Mouse (Mus musculus): Measurements from ENCODE around the gene 4933405L10Rik. TPM values are rescaled to one million over a fixed set of nuclear protein-coding genes. Genes with fewer than 3 reads are reported as not detected.

Gene 4933405L10Rik
- polyA plus RNA-seq, 1 experiment from 2014 or later: not detected

DNA sequence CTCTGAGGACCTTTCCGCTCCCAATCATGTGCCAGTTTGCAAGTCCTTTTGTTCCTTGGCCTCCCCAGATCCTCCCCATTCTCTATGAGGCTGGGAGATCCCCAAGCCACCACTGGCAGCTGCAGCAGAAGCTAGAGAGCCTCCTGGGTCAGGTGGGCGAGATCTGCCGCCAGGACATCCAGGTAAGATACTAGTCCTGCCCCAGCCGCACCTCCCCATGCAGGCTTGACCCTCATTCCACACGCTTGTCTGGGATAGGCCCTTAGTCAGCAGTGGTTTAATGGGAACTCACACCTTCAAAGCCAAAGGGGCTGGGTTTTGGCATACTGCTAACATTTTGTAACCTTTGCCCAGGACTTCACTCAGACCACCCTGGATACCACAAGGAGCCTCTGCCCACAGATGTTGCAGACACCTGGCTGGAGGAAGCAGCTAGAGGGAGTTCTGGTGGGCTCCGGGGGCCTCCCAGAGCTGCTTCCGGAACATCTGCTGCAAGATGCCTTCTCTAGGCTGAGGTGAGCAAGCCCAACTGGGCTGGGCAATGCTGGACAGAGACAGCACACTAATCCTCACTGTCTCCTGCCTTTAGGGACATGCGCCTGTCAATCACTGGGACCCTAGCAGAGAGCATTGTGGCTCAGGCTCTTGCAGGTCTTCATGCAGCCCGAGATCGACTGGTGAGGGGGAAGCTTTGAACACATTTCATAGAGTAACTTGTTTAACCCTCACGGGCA, 14.8 kb upstream of the 4933405L10Rik start:
- 92% methylated on average over 11 of the region's 11 CpGs for WGBS
- Histone ChIP-seq H3K36me3 (peaks cover 33% of the 10 kb centered on the region), H3K27ac (replicated peaks) (no peak overlapping the region), H3K27me3 (ENCODE audit: low read depth, poor library complexity, severe bottlenecking) (peaks cover 18% of the 10 kb centered on the region), H3K4me1 (peaks cover 24% of the 10 kb centered on the region), H3K9me3 (replicated peaks) (peaks cover 10% of the 10 kb centered on the region), H3K4me3 (no peak overlapping the region)
- DNase-seq (ENCODE audit: low spot score): peak; percentile 11

DNA sequence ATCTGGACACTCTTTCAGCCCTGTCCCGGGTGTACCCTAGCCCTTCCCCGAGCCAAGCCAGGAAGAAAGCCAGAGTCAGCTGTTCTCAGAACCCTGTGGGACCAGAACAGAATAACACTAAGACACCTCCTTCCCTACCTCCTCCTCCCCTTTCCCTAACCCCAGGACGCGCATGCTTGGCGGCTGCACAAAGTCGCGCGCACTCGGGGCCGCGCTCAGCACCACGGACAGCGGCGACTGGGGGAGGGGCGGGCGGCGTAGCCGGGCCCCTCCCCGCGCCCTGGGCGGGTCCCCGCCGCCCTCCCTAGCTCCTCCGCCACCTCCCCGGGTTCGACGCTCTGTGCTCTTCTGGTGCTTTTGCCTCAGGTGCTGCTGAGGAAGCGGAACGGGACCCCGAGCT, 13.8 kb upstream of the 4933405L10Rik start:
- H3K9me3 ChIP-seq (replicated peaks): peaks cover 10% of the 10 kb centered on the region
- peak overlapping the region; percentile 64 for H3K4me3 ChIP-seq
- DNase-seq (ENCODE audit: low spot score): peak; percentile 63
- H3K27ac ChIP-seq (replicated peaks): peak overlapping the region; percentile 71
- H3K4me1 ChIP-seq: peaks cover 18% of the 10 kb centered on the region
- H3K36me3 ChIP-seq: peaks cover 43% of the 10 kb centered on the region
- WGBS: 6% methylated on average over 30 of the region's 30 CpGs
- H3K27me3 ChIP-seq (ENCODE audit: low read depth, poor library complexity, severe bottlenecking): peaks cover 18% of the 10 kb centered on the region

DNA sequence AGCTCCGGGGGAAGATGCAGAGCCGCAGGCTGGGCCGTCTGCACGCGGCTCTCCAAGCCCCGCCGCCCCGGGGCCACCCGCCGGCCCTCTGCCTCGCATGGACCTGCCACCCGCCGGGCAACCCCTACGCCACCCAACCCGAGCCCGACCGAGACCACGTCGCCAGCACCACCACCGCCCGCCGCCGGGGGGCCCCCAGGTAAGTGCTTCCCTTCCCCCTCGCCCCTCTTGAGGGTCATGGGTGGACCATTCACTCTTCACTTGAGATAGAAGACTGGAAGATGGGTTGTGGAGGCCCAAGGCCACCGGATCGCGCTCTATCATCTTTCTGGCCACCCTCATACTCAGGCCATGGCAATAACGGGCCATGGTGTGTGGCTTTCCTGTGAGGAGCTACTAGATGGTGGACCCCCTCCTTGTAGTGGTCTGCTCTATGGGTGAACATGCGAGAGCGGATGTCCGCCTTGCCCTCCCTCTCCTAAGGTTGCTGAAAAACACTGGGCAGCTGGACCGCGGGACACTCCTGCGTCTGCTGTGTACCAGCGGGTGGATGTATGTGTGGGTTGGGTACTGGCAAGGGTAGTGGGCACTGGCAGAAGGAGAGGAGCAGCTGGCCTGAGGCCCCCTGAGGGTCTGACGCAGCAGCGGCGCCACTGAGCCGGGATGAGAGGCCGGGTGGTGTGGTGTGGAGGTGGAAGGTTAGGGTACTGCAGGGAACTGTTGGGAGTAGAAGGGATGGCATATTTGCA, 13.2 kb upstream of the 4933405L10Rik start:
- peaks cover 10% of the 10 kb centered on the region for H3K9me3 ChIP-seq (replicated peaks)
- WGBS: 9% methylated on average over 40 of the region's 40 CpGs
- peaks cover 18% of the 10 kb centered on the region for H3K27me3 ChIP-seq (ENCODE audit: low read depth, poor library complexity, severe bottlenecking)

DNA sequence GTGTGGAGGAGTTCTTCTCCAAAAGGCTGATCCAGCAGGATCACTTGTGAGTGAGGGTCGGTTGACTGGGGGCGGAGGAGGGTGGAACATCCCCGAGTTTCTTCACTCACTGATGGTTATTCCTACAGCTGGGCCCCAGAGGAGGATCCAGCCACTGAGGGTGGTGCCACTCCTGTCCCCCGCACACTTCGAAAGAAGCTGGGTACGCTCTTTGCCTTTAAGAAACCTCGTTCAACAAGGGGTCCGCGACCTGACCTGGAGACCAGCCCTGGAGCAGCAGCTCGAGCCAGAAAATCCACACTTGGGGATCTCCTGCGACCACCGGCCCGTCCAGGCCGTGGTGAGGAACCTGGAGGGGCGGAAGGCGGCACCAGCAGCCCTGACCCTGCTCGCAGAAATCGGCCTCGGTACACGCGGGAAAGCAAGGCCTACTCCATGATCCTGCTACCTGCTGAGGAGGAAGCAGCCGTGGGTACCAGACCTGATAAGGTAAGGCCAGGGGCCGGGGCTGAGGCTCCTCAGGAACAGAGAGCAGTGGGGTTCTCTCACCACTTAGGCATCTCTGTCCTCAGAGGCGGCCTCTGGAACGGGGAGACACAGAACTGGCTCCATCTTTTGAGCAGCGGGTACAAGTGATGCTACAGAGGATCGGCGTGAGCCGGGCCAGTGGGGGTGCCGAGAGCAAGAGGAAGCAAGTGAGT, 12.2 kb upstream of the 4933405L10Rik start:
- Histone ChIP-seq H3K27ac (replicated peaks) (no peak overlapping the region), H3K4me3 (peak overlapping the region; percentile 64; the same call in 1 of the 2 replicates)

More for the DNA sequence above, 13.2 kb upstream of the 4933405L10Rik start:
- peaks cover 47% of the 10 kb centered on the region for H3K36me3 ChIP-seq
- peaks cover 18% of the 10 kb centered on the region for H3K4me1 ChIP-seq
- peak overlapping the region; percentile 64 for H3K4me3 ChIP-seq
- H3K27ac ChIP-seq (replicated peaks): peak overlapping the region; percentile 71
- DNase-seq (ENCODE audit: low spot score): peak; percentile 43

DNA sequence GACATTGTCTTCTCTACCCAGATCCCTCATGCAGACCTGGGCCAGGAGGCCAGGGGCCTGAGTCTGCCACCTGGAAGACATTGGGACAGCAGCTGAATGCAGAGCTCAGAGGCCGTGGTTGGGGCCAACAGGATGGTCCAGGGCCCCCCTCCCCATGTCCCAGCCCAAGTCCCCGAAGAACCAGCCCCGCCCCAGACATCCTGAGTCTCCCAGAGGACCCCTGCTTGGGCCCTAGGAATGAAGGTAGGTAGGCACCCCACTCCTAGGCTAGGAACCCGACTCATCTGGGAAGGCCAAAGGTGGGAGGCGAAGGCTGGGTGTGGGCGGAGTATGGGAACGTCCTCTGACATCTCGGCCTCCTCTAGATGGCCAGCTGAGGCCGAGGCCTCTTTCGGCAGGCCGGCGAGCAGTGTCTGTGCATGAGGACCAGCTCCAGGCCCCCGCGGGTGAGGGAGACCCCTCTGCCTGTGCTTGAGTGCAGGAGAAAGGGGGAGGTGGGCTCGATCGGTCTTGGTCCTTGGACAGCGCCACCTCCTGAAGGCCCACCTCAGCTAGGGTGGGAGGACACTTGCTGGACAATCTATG, 10.2 kb upstream of the 4933405L10Rik start:
- Histone ChIP-seq H3K4me3 (no peak overlapping the region), H3K36me3 (peaks cover 56% of the 10 kb centered on the region), H3K27ac (replicated peaks) (no peak overlapping the region), H3K9me3 (replicated peaks) (peaks cover 10% of the 10 kb centered on the region), H3K27me3 (ENCODE audit: low read depth, poor library complexity, severe bottlenecking) (peaks cover 18% of the 10 kb centered on the region), H3K4me1 (peaks cover 41% of the 10 kb centered on the region)
- DNase-seq (ENCODE audit: low spot score): no peak
- 93% methylated on average over 17 of the region's 17 CpGs for WGBS

More for the DNA sequence above, 12.2 kb upstream of the 4933405L10Rik start:
- no peak for DNase-seq (ENCODE audit: low spot score)
- WGBS: 85% methylated on average over 30 of the region's 30 CpGs
- Histone ChIP-seq H3K4me1 (peaks cover 28% of the 10 kb centered on the region), H3K9me3 (replicated peaks) (peaks cover 10% of the 10 kb centered on the region), H3K27me3 (ENCODE audit: low read depth, poor library complexity, severe bottlenecking) (peaks cover 18% of the 10 kb centered on the region), H3K36me3 (peaks cover 54% of the 10 kb centered on the region)

DNA sequence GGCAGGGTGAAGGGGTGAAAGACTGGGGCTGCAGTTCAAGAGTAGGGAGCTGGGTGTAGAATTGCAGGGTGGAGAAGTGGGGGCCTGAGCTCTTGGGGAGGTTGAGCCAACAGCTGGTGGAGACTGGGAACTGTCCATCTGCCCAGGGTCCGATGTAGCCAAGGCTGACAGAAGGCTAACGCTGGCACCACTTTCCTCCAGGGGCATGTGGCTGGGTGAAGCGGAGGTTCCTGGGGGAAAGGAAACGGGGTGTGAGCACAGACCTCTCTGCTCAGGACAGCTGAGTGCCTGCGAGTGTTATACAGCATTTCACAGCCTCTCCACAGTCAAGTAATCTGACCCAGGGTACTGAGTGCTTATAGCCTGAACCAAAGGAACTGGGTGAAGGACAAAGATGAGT, 8.7 kb upstream of the 4933405L10Rik start:
- Histone ChIP-seq H3K4me3 (no peak overlapping the region), H3K27me3 (ENCODE audit: low read depth, poor library complexity, severe bottlenecking) (peaks cover 18% of the 10 kb centered on the region), H3K9me3 (replicated peaks) (no peaks in the 10 kb centered on the region), H3K27ac (replicated peaks) (no peak overlapping the region), H3K36me3 (peaks cover 59% of the 10 kb centered on the region), H3K4me1 (peaks cover 44% of the 10 kb centered on the region)
- no peak for DNase-seq (ENCODE audit: low spot score)
- 95% methylated on average over 5 of the region's 5 CpGs for WGBS

DNA sequence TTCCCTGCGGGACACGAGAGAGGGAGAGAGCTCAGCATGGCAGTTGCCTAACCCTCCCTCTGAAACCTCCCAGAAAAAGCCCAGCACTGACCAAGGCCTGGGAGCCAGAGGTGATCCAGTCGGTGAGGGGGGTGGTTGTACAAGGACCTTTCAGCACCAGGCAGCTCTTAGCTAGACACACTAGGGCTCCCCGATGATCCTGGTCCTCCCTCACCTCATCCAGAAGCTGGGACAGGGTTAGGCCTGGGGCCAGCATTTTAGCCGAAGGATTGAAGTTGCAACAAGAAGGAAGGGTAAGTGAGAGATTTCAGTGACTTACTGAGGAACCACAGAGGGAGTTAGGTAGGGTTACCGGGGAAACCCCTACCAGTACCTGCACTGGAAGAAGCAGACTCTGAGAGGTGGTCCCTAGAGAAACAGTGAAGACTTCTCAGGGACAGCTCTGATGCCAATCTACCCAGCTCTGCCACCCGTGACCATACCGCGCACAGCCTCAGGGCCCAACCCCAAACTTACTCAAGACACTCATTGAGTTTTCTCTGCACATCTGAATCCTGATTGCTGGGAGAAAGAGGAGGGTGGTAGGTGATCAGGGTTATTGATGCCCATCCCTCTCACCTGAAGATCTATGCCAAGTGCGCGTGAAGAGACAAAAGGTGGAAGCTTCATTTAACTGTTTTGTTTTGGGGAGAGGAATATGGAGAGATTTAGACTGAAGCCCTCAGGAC, 7.8 kb upstream of the 4933405L10Rik start:
- WGBS: 89% methylated on average over 11 of the region's 11 CpGs
- no peak for DNase-seq (ENCODE audit: low spot score)
- Histone ChIP-seq H3K27me3 (ENCODE audit: low read depth, poor library complexity, severe bottlenecking) (peaks cover 10% of the 10 kb centered on the region), H3K4me1 (peaks cover 35% of the 10 kb centered on the region), H3K36me3 (peaks cover 68% of the 10 kb centered on the region), H3K27ac (replicated peaks) (no peak overlapping the region; the same call in 1 of the 2 replicates), H3K4me3 (peak overlapping the region; percentile 81), H3K9me3 (replicated peaks) (no peaks in the 10 kb centered on the region)

DNA sequence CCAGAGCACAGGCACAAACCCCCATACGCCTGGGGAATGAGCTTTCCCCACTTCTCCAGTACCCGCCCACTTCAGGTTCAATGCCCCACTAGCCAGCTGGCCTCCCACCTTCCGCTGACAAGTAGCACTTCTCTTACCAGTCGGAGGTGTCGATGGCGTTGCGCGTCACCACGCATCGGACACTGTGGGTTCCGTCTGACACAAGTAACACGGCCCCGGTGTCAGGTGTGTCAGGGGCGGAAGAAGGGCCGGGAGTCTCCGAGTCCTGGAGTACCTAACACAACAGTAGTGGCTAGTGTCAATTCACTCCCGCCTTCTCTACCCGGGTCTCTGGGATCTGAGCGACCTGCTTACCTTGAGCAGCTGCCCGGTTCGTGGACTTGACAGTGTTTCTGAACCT, 6.9 kb upstream of the 4933405L10Rik start:
- WGBS: under 1% methylated on average over 21 of the region's 21 CpGs
- DNase-seq (ENCODE audit: low spot score): no peak
- H3K36me3 ChIP-seq: peaks cover 73% of the 10 kb centered on the region
- H3K4me3 ChIP-seq: peak overlapping the region; percentile 81
- peak overlapping the region; percentile 86 for H3K27ac ChIP-seq (replicated peaks)
- H3K4me1 ChIP-seq: peaks cover 29% of the 10 kb centered on the region
- H3K27me3 ChIP-seq (ENCODE audit: low read depth, poor library complexity, severe bottlenecking): peaks cover under 1% of the 10 kb centered on the region
- H3K9me3 ChIP-seq (replicated peaks): no peaks in the 10 kb centered on the region

DNA sequence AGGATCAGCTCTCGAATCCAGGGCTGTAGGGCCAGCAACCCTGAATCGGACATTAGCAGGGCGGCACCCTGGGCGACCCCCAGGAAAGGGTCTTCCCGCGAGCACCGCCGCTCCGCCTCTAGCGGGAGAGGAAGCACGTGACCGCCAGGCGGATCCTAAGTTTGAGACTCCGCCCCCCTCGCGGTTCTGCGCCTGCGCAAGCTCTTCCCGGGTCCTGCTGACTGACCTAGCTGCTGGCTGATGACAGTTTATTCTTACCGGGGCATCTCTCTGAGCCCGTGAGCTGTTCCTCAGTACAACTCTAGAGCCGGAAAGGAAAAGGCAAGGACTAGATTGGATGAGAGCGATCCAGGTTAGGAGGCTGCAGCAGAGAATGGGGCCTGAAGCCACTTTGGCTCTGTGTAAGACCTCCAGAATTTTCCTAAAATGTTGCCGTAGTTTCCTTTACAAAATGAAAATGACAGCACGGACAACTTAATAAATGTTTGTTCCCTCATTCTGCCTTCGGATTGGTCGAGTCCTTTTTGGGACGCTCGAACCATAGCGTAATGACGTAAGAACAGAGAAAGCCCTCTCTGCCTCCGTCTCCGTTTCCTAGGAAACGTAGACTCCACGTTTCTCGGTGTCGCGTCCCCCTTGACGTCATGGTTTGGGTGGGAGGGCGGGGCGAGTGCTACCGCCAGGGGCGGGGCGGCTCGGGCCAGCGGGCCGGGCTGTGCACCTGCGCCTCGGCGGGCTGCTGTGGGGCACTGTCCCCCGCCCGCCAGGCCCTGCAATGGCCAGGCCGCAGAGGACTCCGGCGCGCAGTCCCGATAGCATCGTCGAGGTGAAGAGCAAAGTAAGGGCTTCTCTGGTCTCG, 6.3 kb upstream of the 4933405L10Rik start, which contains the start of the genes Acd and Pard6a:
Gene Acd (minus strand): TSS at position 137 of the 859 bp plus-strand sequence.
Gene Pard6a (plus strand): TSS at position 183 of the 859 bp plus-strand sequence.
- Histone ChIP-seq H3K27ac (replicated peaks) (peak within 1 kb of the TSS; percentile 86), H3K9me3 (replicated peaks) (no peaks in the 10 kb centered on the region), H3K4me3 (peak within 1 kb of the TSS; percentile 81), H3K4me1 (peaks cover 33% of the 10 kb centered on the region), H3K36me3 (peaks cover 74% of the 10 kb centered on the region), H3K27me3 (ENCODE audit: low read depth, poor library complexity, severe bottlenecking) (no peaks in the 10 kb centered on the region)
- DNase-seq (ENCODE audit: low spot score): peak; percentile 98
- WGBS: under 1% methylated on average over 60 of the region's 60 CpGs

DNA sequence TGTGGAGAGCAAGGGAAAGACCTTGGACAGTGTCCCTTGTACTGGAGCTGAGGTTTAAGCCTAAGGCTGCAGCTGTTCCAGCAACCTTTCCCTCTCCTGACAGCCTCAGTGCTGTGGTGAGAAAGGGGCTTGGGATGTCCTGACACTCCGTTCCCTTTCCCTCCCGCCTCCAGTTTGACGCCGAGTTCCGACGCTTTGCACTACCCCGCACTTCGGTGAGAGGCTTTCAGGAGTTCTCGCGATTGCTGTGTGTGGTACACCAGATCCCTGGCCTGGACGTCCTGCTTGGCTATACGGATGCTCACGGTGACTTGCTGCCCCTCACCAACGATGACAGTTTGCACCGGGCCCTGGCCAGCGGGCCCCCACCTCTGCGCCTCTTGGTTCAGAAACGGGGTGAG, 5.5 kb upstream of the 4933405L10Rik start:
- H3K4me1 ChIP-seq: peaks cover 41% of the 10 kb centered on the region
- H3K27ac ChIP-seq (replicated peaks): peak overlapping the region; percentile 86
- peak overlapping the region; percentile 81 for H3K4me3 ChIP-seq
- no peaks in the 10 kb centered on the region for H3K27me3 ChIP-seq (ENCODE audit: low read depth, poor library complexity, severe bottlenecking)
- WGBS: 33% methylated on average over 18 of the region's 18 CpGs
- no peaks in the 10 kb centered on the region for H3K9me3 ChIP-seq (replicated peaks)
- DNase-seq (ENCODE audit: low spot score): peak; percentile 47
- peaks cover 67% of the 10 kb centered on the region for H3K36me3 ChIP-seq

Measured in midbrain, embryonic 10.5 days (tissue).